In genomic region chr19:46523131-46523479, GRCm38 (mm10) we compare ENCODE assay signal across 9 mouse cellular contexts. TPM values are rescaled to one million over a fixed set of nuclear protein-coding genes. Genes with fewer than 3 reads are reported as not detected.
DNase-seq lines count a peak whose midpoint lies in the region; ATAC-seq and TF ChIP-seq lines count a peak whose summit lies in the region.
"Had no signal": no experiment of that assay in that cellular context is flagged by ENCODE, and none has a peak within 500 bp of the region (broad histone marks: within the 10 kb centered on the region; RNA-seq: fewer than 3 reads in every experiment).

No protein-coding gene starts in this region.

- peak overlapping the region; percentile 61 for H3K4me2 ChIP-seq in heart, embryonic 16.5 days (ENCODE audit: low read depth, low read length)

- H3K27me3 ChIP-seq in C2C12 (ENCODE audit: control insufficient read depth, insufficient read depth, insufficient read length) = no peaks in the 10 kb centered on the region
- H3K27me3 ChIP-seq in heart, embryonic 16.5 days (ENCODE audit: control insufficient read depth, insufficient read depth, low read length) = no peaks in the 10 kb centered on the region

- ATAC-seq in heart, embryonic 16.5 days (replicated peaks; ENCODE audit: extremely low read depth, insufficient read depth, low FRiP score) = no peak

- no peak for TF ChIP-seq CTCF in C2C12 (IDR thresholded peaks at IDR 0.05; ENCODE audit: control insufficient read depth, insufficient read depth, insufficient read length)

- H3K4me1 ChIP-seq in heart, embryonic 16.5 days (ENCODE audit: control insufficient read depth, insufficient read depth, low read length) = peaks cover 66% of the 10 kb centered on the region

- H3K9me3 ChIP-seq in heart, embryonic 16.5 days (replicated peaks; ENCODE audit: control insufficient read depth, low read length) = no peaks in the 10 kb centered on the region

- no peaks in the 10 kb centered on the region for H3K36me3 ChIP-seq in C2C12 (ENCODE audit: control insufficient read depth, insufficient read depth)
- no peaks in the 10 kb centered on the region for H3K36me3 ChIP-seq in heart, embryonic 16.5 days (ENCODE audit: control insufficient read depth, insufficient read depth)
- H3K36me3 ChIP-seq in macrophage (ENCODE audit: inconsistent target) = no peaks in the 10 kb centered on the region

- peak; percentile 32 for DNase-seq in cerebellum, adult 11-12 months
- DNase-seq in cerebellum, postnatal 10 days = no peak
- DNase-seq in thymus, postnatal 14 days = no peak
- no peak for DNase-seq in right cerebral cortex, postnatal 14 days
- DNase-seq in thymus, adult 18-20 months = no peak
- DNase-seq: cerebellum, adult 11 months had no signal

- no peak overlapping the region for H3K4me3 ChIP-seq in C2C12 (ENCODE audit: insufficient read depth, poor library complexity, severe bottlenecking)
- no peak overlapping the region for H3K4me3 ChIP-seq in heart, embryonic 16.5 days (ENCODE audit: low read length)
- H3K4me3 ChIP-seq in macrophage (ENCODE audit: inconsistent target) = no peak overlapping the region

- H3K79me3 ChIP-seq in C2C12 (ENCODE audit: low read depth) = no peaks in the 10 kb centered on the region

- peak overlapping the region; percentile 52 for H3K9ac ChIP-seq in heart, embryonic 16.5 days (ENCODE audit: low read length)

- peak overlapping the region; percentile 79 for H3K27ac ChIP-seq in heart, embryonic 16.5 days (ENCODE audit: low read length)
- peak overlapping the region; percentile 98 for H3K27ac ChIP-seq in macrophage

- H3ac ChIP-seq in C2C12 (ENCODE audit: control insufficient read depth, insufficient read length, low read depth) = peak overlapping the region; percentile 63

- H3K79me2 ChIP-seq in C2C12 (ENCODE audit: control insufficient read depth, insufficient read depth) (no peaks in the 10 kb centered on the region), macrophage (ENCODE audit: inconsistent target) (no peaks in the 10 kb centered on the region)

TF ChIP-seq in C2C12, 6 proteins besides CTCF, POLR2A, EP300 and RAD21:
- TF ChIP-seq MYOG (IDR thresholded peaks at IDR 0.05; ENCODE audit: control insufficient read depth, extremely low read depth, insufficient read length) (no peak), CEBPB (IDR thresholded peaks at IDR 0.05; ENCODE audit: low read depth) (peak; percentile 36)
TF ChIP-seq in C2C12: peak in this region for 1.

RNA-seq across cellular contexts. Expression of gene Trim8, which starts 21.6 kb away (rescaled TPM):
- polyA plus RNA-seq in C2C12 (2012; fragmentation: generic; extraction: Trizol) (26.8 TPM), macrophage (2018) (33.5 to 58.8 TPM (median 46.5 TPM) in 3 replicates)
- polyA plus RNA-seq in heart, embryonic 16.5 days (2015; fragmentation: Nextera tagmentation; extraction: Ambion mirVana) = 17.0 and 19.4 TPM in 2 replicates
- total RNA-seq in macrophage (2018; cell fraction: chromatin; rRNA removed) = 10 to 100 TPM; 15.9 to 99.6 (median 53.2) TPM
- 100 to 1,000 TPM in 1 of 26 experiments, 10 to 100 TPM in 25; 25.7 to 101 (median 73.3) TPM for total RNA-seq in macrophage (2018; cell fraction: cytosol; rRNA removed)
- total RNA-seq in macrophage (2018; cell fraction: nucleus; rRNA removed) = 100 to 1,000 TPM in 4 of 26 experiments, 10 to 100 TPM in 22; 24.4 to 126 (median 65.5) TPM

RNA-seq across cellular contexts. Expression of gene Arl3, which starts 49.9 kb away (rescaled TPM):
- 81.4 TPM for polyA plus RNA-seq in C2C12 (2012; fragmentation: generic; extraction: Trizol)
- 95.6 and 101 TPM in 2 replicates for polyA plus RNA-seq in heart, embryonic 16.5 days (2015; fragmentation: Nextera tagmentation; extraction: Ambion mirVana)
- total RNA-seq in macrophage (2018; cell fraction: chromatin; rRNA removed) = 10 to 100 TPM in 10 of 26 experiments, 1 to 10 TPM in 16; 1.4 to 28.2 (median 8.6) TPM
- 10 to 100 TPM; 24.0 to 41.5 (median 31.3) TPM for total RNA-seq in macrophage (2018; cell fraction: cytosol; rRNA removed)
- total RNA-seq in macrophage (2018; cell fraction: nucleus; rRNA removed) = 10 to 100 TPM in 11 of 26 experiments, 1 to 10 TPM in 15; 3.3 to 25.5 (median 8.6) TPM
- polyA plus RNA-seq in macrophage (2018) = 31.2 to 78.5 TPM (median 36.3 TPM) in 3 replicates

RNA-seq across cellular contexts. Expression of gene Sfxn2, which starts 50.1 kb away (rescaled TPM):
- polyA plus RNA-seq in C2C12 (2012; fragmentation: generic; extraction: Trizol) = 1.4 TPM
- 10.0 and 11.4 TPM in 2 replicates for polyA plus RNA-seq in heart, embryonic 16.5 days (2015; fragmentation: Nextera tagmentation; extraction: Ambion mirVana)
- total RNA-seq in macrophage (2018; cell fraction: chromatin; rRNA removed) = 10 to 100 TPM in 12 of 26 experiments, 1 to 10 TPM in 13, under 1 TPM in 1; 1.00 to 20.7 (median 9.2) TPM
- 1 to 10 TPM; 4.2 to 8.7 (median 6.3) TPM for total RNA-seq in macrophage (2018; cell fraction: cytosol; rRNA removed)
- 10 to 100 TPM in 10 of 26 experiments, 1 to 10 TPM in 16; 2.9 to 19.8 (median 7.7) TPM for total RNA-seq in macrophage (2018; cell fraction: nucleus; rRNA removed)
- 3.7 to 8.0 TPM (median 6.1 TPM) in 3 replicates for polyA plus RNA-seq in macrophage (2018)
